Mouse (Mus musculus) testis, adult 2 months (tissue): Measurements from ENCODE around the gene Nhlrc2. TPM values are rescaled to one million over a fixed set of nuclear protein-coding genes. Genes with fewer than 3 reads are reported as not detected.

Experiments used
- H3K27ac ChIP-seq: fragments of 200-500 bp; 2 replicates; pipeline ENCODE4 v1.5.1; 2012; ENCODE audit warnings: low read depth, low read length; ENCODE audit not compliant: control insufficient read depth, insufficient read depth
- H3K27me3 ChIP-seq: fragments of 200-500 bp; 2 replicates; pipeline ENCODE4 v1.6.1; 2012; ENCODE audit warnings: mild to moderate bottlenecking, low read length, moderate library complexity; ENCODE audit not compliant: control insufficient read depth, insufficient read depth
- H3K36me3 ChIP-seq: fragments of 200-500 bp; 2 replicates; pipeline ENCODE4 v1.6.1; 2012; ENCODE audit warnings: mild to moderate bottlenecking, low read length; ENCODE audit not compliant: control insufficient read depth, insufficient read depth
- H3K4me1 ChIP-seq: fragments of 200-500 bp; 2 replicates; pipeline ENCODE4 v1.6.1; 2012; ENCODE audit warnings: low read length; ENCODE audit not compliant: control insufficient read depth, insufficient read depth
- H3K4me3 ChIP-seq: fragments of 200-500 bp; 2 replicates; pipeline ENCODE4 v1.5.1; 2012; ENCODE audit warnings: low read depth, mild to moderate bottlenecking, low read length, moderate library complexity, mixed read lengths; ENCODE audit not compliant: control insufficient read depth
- CTCF ChIP-seq: fragments of 200-500 bp; IDR thresholded peaks from 2 replicates; pipeline ENCODE4 v1.5.1; 2012; ENCODE audit warnings: low read depth, mild to moderate bottlenecking, inconsistent platforms, low read length, moderate library complexity; ENCODE audit not compliant: control insufficient read depth, insufficient read depth, insufficient replicate concordance
- POLR2A ChIP-seq: fragments of 200-500 bp; IDR thresholded peaks from 2 replicates; pipeline ENCODE4 v1.6.1; 2012; ENCODE audit warnings: low read depth, mild to moderate bottlenecking, inconsistent platforms, low read length, moderate library complexity; ENCODE audit not compliant: control insufficient read depth
- polyA plus RNA-seq: library from polyadenylated mRNA; depleted of rRNA; stranded (reverse); fragments of >200 nt; gene quantifications from 2 replicates; pipeline ENCODE4 v1.2.3, GENCODE M21; 2012

The Nhlrc2 gene
- polyA plus RNA-seq, 1 experiment, result 1.8 TPM

- Histone ChIP-seq H3K4me1 (peaks cover 10% of the 10 kb centered on the region; the same call in 1 of the 2 replicates), H3K27ac (peak within 1 kb of the TSS; percentile 86), H3K4me3 (peak within 1 kb of the TSS; percentile 96), H3K27me3 (no peaks in the 10 kb centered on the region), H3K36me3 (no peaks in the 10 kb centered on the region)
- TF ChIP-seq CTCF (no peak), POLR2A (no peak)
Observed at GRCm38 (mm10) chr19:56547456-56548229, 418 bp upstream of the Nhlrc2 start, which contains the start of gene Dclre1a. Dclre1a (minus strand) TSS chr19:56548222.

GRCm38 (mm10) chr19:56549033-56549680 lies 1.1 kb downstream of the Nhlrc2 start:
- peak overlapping the region; percentile 86 for H3K27ac ChIP-seq
- H3K4me1 ChIP-seq, result peaks cover 10% of the 10 kb centered on the region; the same call in 1 of the 2 replicates
- TF ChIP-seq CTCF (no peak), POLR2A (no peak)
- peak overlapping the region; percentile 96 for H3K4me3 ChIP-seq
- H3K36me3 ChIP-seq, result no peaks in the 10 kb centered on the region
- H3K27me3 ChIP-seq, result no peaks in the 10 kb centered on the region

- Histone ChIP-seq H3K27ac (no peak overlapping the region), H3K27me3 (no peaks in the 10 kb centered on the region), H3K36me3 (no peaks in the 10 kb centered on the region), H3K4me3 (no peak overlapping the region), H3K4me1 (peaks cover 10% of the 10 kb centered on the region; the same call in 1 of the 2 replicates)
- TF ChIP-seq POLR2A (no peak), CTCF (no peak)
Observed at GRCm38 (mm10) chr19:56553177-56553576, 5.1 kb downstream of the Nhlrc2 start.

GRCm38 (mm10) chr19:56555972-56556371 lies 7.9 kb downstream of the Nhlrc2 start:
- Histone ChIP-seq H3K36me3 (no peaks in the 10 kb centered on the region), H3K27me3 (no peaks in the 10 kb centered on the region), H3K27ac (no peak overlapping the region), H3K4me3 (no peak overlapping the region), H3K4me1 (no peaks in the 10 kb centered on the region)
- TF ChIP-seq POLR2A (no peak), CTCF (no peak)

GRCm38 (mm10) chr19:56562433-56563138 lies 14.5 kb downstream of the Nhlrc2 start:
- Histone ChIP-seq H3K27ac (no peak overlapping the region), H3K36me3 (no peaks in the 10 kb centered on the region), H3K4me3 (no peak overlapping the region), H3K4me1 (no peaks in the 10 kb centered on the region), H3K27me3 (no peaks in the 10 kb centered on the region)
- TF ChIP-seq CTCF, result no peak
- TF ChIP-seq POLR2A, result no peak

- Histone ChIP-seq H3K27me3 (no peaks in the 10 kb centered on the region), H3K36me3 (no peaks in the 10 kb centered on the region), H3K4me1 (no peaks in the 10 kb centered on the region), H3K27ac (no peak overlapping the region), H3K4me3 (no peak overlapping the region)
- TF ChIP-seq POLR2A, result no peak
- TF ChIP-seq CTCF, result no peak
Observed at GRCm38 (mm10) chr19:56563469-56563868, 15.4 kb downstream of the Nhlrc2 start.

GRCm38 (mm10) chr19:56565358-56565757 lies 17.3 kb downstream of the Nhlrc2 start:
- H3K27ac ChIP-seq, result no peak overlapping the region
- no peaks in the 10 kb centered on the region for H3K36me3 ChIP-seq
- no peaks in the 10 kb centered on the region for H3K4me1 ChIP-seq
- no peak overlapping the region for H3K4me3 ChIP-seq
- H3K27me3 ChIP-seq, result no peaks in the 10 kb centered on the region
- no peak for TF ChIP-seq POLR2A
- no peak for TF ChIP-seq CTCF
